Mouse (Mus musculus): ENCODE data around the gene Kl.

DNA sequence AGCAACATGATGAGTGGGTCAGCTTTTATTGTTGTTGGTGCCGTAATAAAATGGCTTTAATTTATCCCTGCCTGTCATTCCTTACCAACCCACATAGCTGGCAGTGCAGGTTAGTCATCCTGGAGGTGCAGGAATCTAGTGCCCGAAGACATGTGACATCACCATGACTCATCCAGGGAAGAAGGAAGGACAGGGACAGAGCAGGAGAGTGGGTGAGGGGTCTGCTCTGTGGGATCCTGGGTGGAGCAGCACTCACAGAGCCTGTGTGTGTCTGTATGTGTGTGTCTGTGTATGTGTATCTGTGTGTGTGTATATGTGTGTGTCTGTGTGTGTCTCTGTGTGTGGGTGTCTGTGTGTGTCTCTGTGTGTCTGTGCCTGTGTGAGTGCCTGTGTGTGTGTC is 44.2 kb downstream of the Kl start:
- no peak for TF ChIP-seq CTCF (IDR thresholded peaks at IDR 0.05; ENCODE audit: low read depth, low read length)
- no peak for TF ChIP-seq TAL1 (conservative IDR thresholded peaks at IDR 0.05; ENCODE audit: low read depth, low read length)
- no peak for TF ChIP-seq GATA1 (IDR thresholded peaks at IDR 0.05; ENCODE audit: borderline replicate concordance, low read length)
- no peak for TF ChIP-seq POLR2AphosphoS5 (IDR thresholded peaks at IDR 0.05; ENCODE audit: insufficient replicate concordance, low read depth, low read length)

Data from G1E (cell line).